ENCODE assay signal across 8 mouse cellular contexts in the genomic region with DNA sequence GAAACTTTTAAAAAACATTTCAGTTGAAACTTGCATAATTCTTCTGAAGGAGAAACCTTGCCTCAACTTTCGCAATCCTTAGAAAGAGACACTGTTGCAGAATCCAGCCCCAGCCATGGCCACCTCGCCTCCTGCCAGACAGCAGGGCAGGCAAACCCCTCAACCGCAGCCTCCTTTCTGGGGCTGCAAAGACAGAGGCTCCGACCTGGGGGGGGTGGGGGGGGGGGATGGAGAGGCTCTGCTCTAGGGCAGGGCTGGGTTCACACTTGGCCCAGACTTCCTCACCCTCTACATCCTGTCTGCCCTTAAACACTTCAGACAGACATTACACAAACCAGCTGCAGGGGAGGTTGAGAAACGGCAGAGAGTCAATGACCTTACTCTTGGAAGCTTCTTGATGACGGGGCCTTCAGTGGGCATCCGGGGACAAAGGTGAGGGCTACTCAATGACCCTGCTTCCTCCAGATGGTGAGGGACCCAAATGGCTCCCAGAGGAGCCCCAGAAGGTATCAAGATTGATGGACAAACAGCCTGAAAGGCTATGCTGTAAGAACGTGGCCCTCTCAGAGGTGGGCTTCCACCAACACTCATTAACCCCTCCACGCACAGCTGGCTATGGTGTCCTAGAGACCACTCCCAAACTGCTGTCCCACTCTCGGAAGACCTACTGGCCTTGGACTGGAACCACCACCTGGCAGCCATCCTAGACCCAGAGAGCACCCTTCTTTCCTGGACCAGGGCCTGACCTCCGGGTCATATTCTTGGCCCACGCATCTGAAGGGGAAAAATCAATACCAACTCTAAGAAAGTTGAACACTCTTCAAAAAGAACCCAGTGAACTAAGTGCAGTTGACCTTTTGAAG. TPM values are rescaled to one million over a fixed set of nuclear protein-coding genes. Genes with fewer than 3 reads are reported as not detected.
A peak's percentile ranks its signal among the peaks of the same experiment; 100 is the strongest.
DNase-seq lines count a peak whose midpoint lies in the region; ATAC-seq and TF ChIP-seq lines count a peak whose summit lies in the region.

No protein-coding gene starts in this region.

- no peak overlapping the region for H3K9ac ChIP-seq in forebrain, postnatal 0 days
- no peak overlapping the region for H3K9ac ChIP-seq in forebrain, embryonic 12.5 days
- H3K9ac ChIP-seq in hindbrain, embryonic 15.5 days = no peak overlapping the region
- no peak overlapping the region for H3K9ac ChIP-seq in liver, embryonic 13.5 days

- H3K4me2 ChIP-seq in forebrain, postnatal 0 days (ENCODE audit: low read depth) = peak overlapping the region; percentile 97
- H3K4me2 ChIP-seq in forebrain, embryonic 12.5 days = no peak overlapping the region
- peak overlapping the region; percentile 94 for H3K4me2 ChIP-seq in hindbrain, embryonic 15.5 days
- H3K4me2 ChIP-seq in liver, embryonic 13.5 days = peak overlapping the region; percentile 17; the same call in 1 of the 2 replicates

- H3K36me3 ChIP-seq in forebrain, postnatal 0 days (ENCODE audit: insufficient read depth) = no peaks in the 10 kb centered on the region
- H3K36me3 ChIP-seq in forebrain, embryonic 12.5 days (replicated peaks) = no peaks in the 10 kb centered on the region
- H3K36me3 ChIP-seq in hindbrain, embryonic 15.5 days = no peaks in the 10 kb centered on the region
- H3K36me3 ChIP-seq in liver, embryonic 13.5 days = no peaks in the 10 kb centered on the region

- no peak overlapping the region for H3K27ac ChIP-seq in forebrain, postnatal 0 days (ENCODE audit: low read depth, low read length)
- H3K27ac ChIP-seq in forebrain, embryonic 12.5 days = no peak overlapping the region
- no peak overlapping the region for H3K27ac ChIP-seq in hindbrain, embryonic 15.5 days (replicated peaks)
- H3K27ac ChIP-seq in liver, embryonic 13.5 days = no peak overlapping the region

- no peaks in the 10 kb centered on the region for H3K27me3 ChIP-seq in forebrain, postnatal 0 days (ENCODE audit: insufficient read depth, low read length)
- H3K27me3 ChIP-seq in forebrain, embryonic 12.5 days = no peaks in the 10 kb centered on the region
- H3K27me3 ChIP-seq in hindbrain, embryonic 15.5 days = no peaks in the 10 kb centered on the region
- peaks cover 34% of the 10 kb centered on the region for H3K27me3 ChIP-seq in liver, embryonic 13.5 days

- H3K4me3 ChIP-seq in forebrain, postnatal 0 days (ENCODE audit: low read depth, low read length) = no peak overlapping the region
- no peak overlapping the region for H3K4me3 ChIP-seq in forebrain, embryonic 12.5 days (replicated peaks)
- no peak overlapping the region for H3K4me3 ChIP-seq in hindbrain, embryonic 15.5 days
- H3K4me3 ChIP-seq in liver, embryonic 13.5 days (replicated peaks) = no peak overlapping the region

- no peak for ATAC-seq in forebrain, postnatal 0 days
- ATAC-seq in forebrain, embryonic 12.5 days (ENCODE audit: low FRiP score) = no peak
- ATAC-seq in common myeloid progenitor, adult 5-6 weeks (replicated peaks; ENCODE audit: low read depth, poor library complexity, severe bottlenecking) = peak; percentile 62
- no peak for ATAC-seq in hindbrain, embryonic 15.5 days (ENCODE audit: low FRiP score, low read depth)
- ATAC-seq in liver, embryonic 13.5 days (ENCODE audit: low read depth) = peak; percentile 20

- no peak for TF ChIP-seq CTCF in forebrain, postnatal 0 days (IDR thresholded peaks at IDR 0.05; ENCODE audit: low read depth)

- no peak for DNase-seq in forebrain, postnatal 0 days
- DNase-seq in liver, embryonic 13.5 days = no peak
- DNase-seq in neural tube, embryonic 10.5 days (ENCODE audit: extremely low spot score, low spot score) = peak; percentile 42
- no peak for DNase-seq in right cerebral cortex, postnatal 10 days (ENCODE audit: low spot score in 2 of 2)
- no peak for DNase-seq in cerebellum, postnatal 4 days (ENCODE audit: low spot score in 2 of 2)

- no peaks in the 10 kb centered on the region for H3K9me3 ChIP-seq in forebrain, postnatal 0 days (ENCODE audit: low read length)
- no peaks in the 10 kb centered on the region for H3K9me3 ChIP-seq in forebrain, embryonic 12.5 days
- H3K9me3 ChIP-seq in hindbrain, embryonic 15.5 days = no peaks in the 10 kb centered on the region
- no peaks in the 10 kb centered on the region for H3K9me3 ChIP-seq in liver, embryonic 13.5 days (replicated peaks)

- H3K4me1 ChIP-seq in forebrain, postnatal 0 days (ENCODE audit: insufficient read depth) = peaks cover 59% of the 10 kb centered on the region
- H3K4me1 ChIP-seq in forebrain, embryonic 12.5 days = peaks cover 90% of the 10 kb centered on the region
- peaks cover 92% of the 10 kb centered on the region for H3K4me1 ChIP-seq in hindbrain, embryonic 15.5 days (replicated peaks)
- H3K4me1 ChIP-seq in liver, embryonic 13.5 days (replicated peaks) = peaks cover 93% of the 10 kb centered on the region

- 73% methylated on average over 12 of the region's 12 CpGs for WGBS in forebrain, postnatal 0 days
- 79% methylated on average over 12 of the region's 12 CpGs for WGBS in forebrain, embryonic 12.5 days
- 59% methylated on average over 12 of the region's 12 CpGs for WGBS in hindbrain, embryonic 15.5 days
- 42% methylated on average over 12 of the region's 12 CpGs for WGBS in liver, embryonic 13.5 days (ENCODE audit: insufficient replicate concordance)

RNA-seq across cellular contexts. Expression of a gene that starts 4.9 kb away (rescaled TPM):
- total RNA-seq in forebrain, postnatal 0 days (2014; rRNA removed) = 66.9 and 68.7 TPM in 2 replicates
- 11.7 and 12.2 TPM in 2 replicates for polyA plus RNA-seq in forebrain, postnatal 0 days (2015; fragmentation: Nextera tagmentation; extraction: Ambion mirVana)
- polyA plus RNA-seq in forebrain, embryonic 12.5 days (2016; fragmentation: Nextera tagmentation; extraction: Ambion mirVana) = 12.3 and 14.2 TPM in 2 replicates
- 8.4 and 9.9 TPM in 2 replicates for total RNA-seq in common myeloid progenitor, adult 5-6 weeks (2017)
- 11.3 and 11.9 TPM in 2 replicates for polyA plus RNA-seq in hindbrain, embryonic 15.5 days (2015; fragmentation: Nextera tagmentation; extraction: Ambion mirVana)
- polyA plus RNA-seq in liver, embryonic 13.5 days (2015; fragmentation: Nextera tagmentation; extraction: Ambion mirVana) = 2.2 and 2.4 TPM in 2 replicates

RNA-seq across cellular contexts. Expression of a gene that starts 32.1 kb away (rescaled TPM):
- total RNA-seq in forebrain, postnatal 0 days (2014; rRNA removed) = 48.7 and 51.8 TPM in 2 replicates
- polyA plus RNA-seq in forebrain, postnatal 0 days (2015; fragmentation: Nextera tagmentation; extraction: Ambion mirVana) = 59.9 and 60.7 TPM in 2 replicates
- 96.4 and 96.9 TPM in 2 replicates for polyA plus RNA-seq in forebrain, embryonic 12.5 days (2016; fragmentation: Nextera tagmentation; extraction: Ambion mirVana)
- 25.5 and 25.9 TPM in 2 replicates for total RNA-seq in common myeloid progenitor, adult 5-6 weeks (2017)
- 73.8 and 75.7 TPM in 2 replicates for polyA plus RNA-seq in hindbrain, embryonic 15.5 days (2015; fragmentation: Nextera tagmentation; extraction: Ambion mirVana)
- 23.4 and 23.6 TPM in 2 replicates for polyA plus RNA-seq in liver, embryonic 13.5 days (2015; fragmentation: Nextera tagmentation; extraction: Ambion mirVana)

Comparison
In these comparisons a context has a peak if more than half of its experiments do, and no peak if none do; other contexts are left out.
1. ATAC-seq: peak in common myeloid progenitor, adult 5-6 weeks (single experiment) and liver, embryonic 13.5 days (single experiment); none in forebrain, postnatal 0 days (single experiment), forebrain, embryonic 12.5 days (single experiment) and hindbrain, embryonic 15.5 days (single experiment).